Mouse (Mus musculus) midbrain, embryonic 11.5 days (tissue): ENCODE results near the gene Celf2. TPM values are rescaled to one million over a fixed set of nuclear protein-coding genes. Genes with fewer than 3 reads are reported as not detected.

ENCODE experiments used
- ATAC-seq: fragments of 200-750 bp; cut with Nextera tagmentation; 2 replicates; pipeline ENCODE4 v1.8.0; 2017; ENCODE audit warnings: moderate TSS enrichment, moderate library complexity; ENCODE audit not compliant: low FRiP score
- DNase-seq: peaks from one replicate; pipeline ENCODE4 v3.0.0; 2015; ENCODE audit warnings: low spot score; ENCODE audit errors: missing footprints
- H3K27ac ChIP-seq: fragments of 300-500 bp; sonication (generic); 2 replicates; pipeline ENCODE4 v1.5.1; 2014; ENCODE audit warnings: low read depth, low read length
- H3K27me3 ChIP-seq: fragments of 300-500 bp; sonication (generic); 2 replicates; pipeline ENCODE4 v1.6.1; 2014; ENCODE audit warnings: mild to moderate bottlenecking, low read length, moderate library complexity, mixed read lengths; ENCODE audit not compliant: control insufficient read depth, insufficient read depth
- H3K36me3 ChIP-seq: fragments of 300-500 bp; sonication (generic); 2 replicates; pipeline ENCODE4 v1.6.1; 2014; ENCODE audit warnings: mild to moderate bottlenecking, low read length, moderate library complexity, mixed read lengths; ENCODE audit not compliant: control insufficient read depth, insufficient read depth
- H3K4me1 ChIP-seq: fragments of 300-500 bp; sonication (generic); 2 replicates; pipeline ENCODE4 v1.6.1; 2014; ENCODE audit warnings: low read length; ENCODE audit not compliant: control insufficient read depth, insufficient read depth
- H3K4me2 ChIP-seq: fragments of 300-500 bp; sonication (generic); 2 replicates; pipeline ENCODE4 v1.6.1; 2014; ENCODE audit warnings: mild to moderate bottlenecking, moderate library complexity
- H3K4me3 ChIP-seq: fragments of 300-500 bp; sonication (generic); 2 replicates; pipeline ENCODE4 v1.5.1; 2014; ENCODE audit warnings: low read depth, low read length
- H3K9ac ChIP-seq: fragments of 300-500 bp; sonication (generic); 2 replicates; pipeline ENCODE4 v1.6.1; 2014; ENCODE audit warnings: low read length
- H3K9me3 ChIP-seq: fragments of 300-500 bp; sonication (generic); 2 replicates; pipeline ENCODE4 v1.6.1; 2016; ENCODE audit warnings: low read length; ENCODE audit not compliant: control insufficient read depth
- WGBS: fragments of 180-500 bp; shearing (Covaris S2); extraction: QIAGEN DNeasy Blood & Tissue Kit; methylation state at CpG from one replicate; pipeline ENCODE4 v1.1.7; 2014; 5-methylcytosine and 5-hydroxymethylcytosine counted together
- polyA plus RNA-seq: library from polyadenylated mRNA; unstranded; fragments of >200 nt; fragmentation: Nextera tagmentation; extraction: Ambion mirVana; gene quantifications from 2 replicates; pipeline ENCODE4 v1.2.1, GENCODE M21; 2014

Gene Celf2
- polyA plus RNA-seq, 1 experiment from 2014 or later, result 92.7 TPM

DNA sequence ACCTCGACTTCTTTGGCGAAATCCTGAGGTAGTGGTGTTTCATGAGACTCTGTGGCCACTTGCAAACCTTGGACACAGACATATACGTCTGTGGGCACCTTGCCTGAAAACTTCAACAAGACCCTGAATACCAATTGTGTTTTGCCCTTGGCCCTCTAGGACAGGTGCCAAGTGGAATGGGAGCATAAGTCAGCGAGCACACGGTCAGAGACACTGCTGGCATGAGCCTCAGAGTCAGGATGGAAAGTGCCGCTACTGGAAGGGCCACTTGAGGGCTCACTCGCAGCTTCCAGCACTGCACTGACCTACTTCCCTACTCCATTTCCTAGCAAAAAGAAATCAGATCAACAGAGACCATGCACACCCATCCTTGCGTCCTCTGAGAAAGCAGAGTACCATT is 783.3 kb downstream of the Celf2 start:
- Histone ChIP-seq H3K9ac (no peak overlapping the region), H3K27me3 (no peaks in the 10 kb centered on the region), H3K27ac (no peak overlapping the region), H3K4me3 (no peak overlapping the region), H3K4me1 (peaks cover 20% of the 10 kb centered on the region), H3K4me2 (no peak overlapping the region), H3K36me3 (no peaks in the 10 kb centered on the region), H3K9me3 (no peaks in the 10 kb centered on the region)
- no peak for DNase-seq
- ATAC-seq, result no peak
- 84% methylated on average over 8 of the region's 8 CpGs for WGBS

DNA sequence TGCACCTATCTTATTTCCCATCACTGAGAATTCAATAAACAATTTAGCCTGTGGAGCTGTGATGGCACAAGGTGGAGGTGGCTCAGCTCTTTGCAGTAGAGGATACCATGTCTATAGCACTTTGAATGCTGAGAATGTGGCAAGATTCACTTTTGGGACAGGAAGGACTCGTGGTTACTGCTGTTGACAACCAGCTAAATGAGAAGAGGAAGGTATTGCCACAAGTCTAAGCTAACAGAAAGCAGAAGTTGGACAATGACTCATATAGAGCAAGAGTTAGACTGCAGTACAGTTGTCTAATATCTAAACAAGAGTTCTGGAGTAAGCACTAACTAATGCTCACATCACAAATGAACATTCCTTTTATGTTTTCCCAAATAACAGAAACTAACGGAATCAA is 785.8 kb downstream of the Celf2 start:
- Histone ChIP-seq H3K9me3 (no peaks in the 10 kb centered on the region), H3K9ac (no peak overlapping the region), H3K36me3 (no peaks in the 10 kb centered on the region), H3K4me3 (no peak overlapping the region), H3K27ac (no peak overlapping the region), H3K4me2 (no peak overlapping the region), H3K27me3 (no peaks in the 10 kb centered on the region), H3K4me1 (peaks cover 21% of the 10 kb centered on the region)
- no peak for DNase-seq
- 72% methylated on average over 2 of the region's 2 CpGs for WGBS
- no peak for ATAC-seq

DNA sequence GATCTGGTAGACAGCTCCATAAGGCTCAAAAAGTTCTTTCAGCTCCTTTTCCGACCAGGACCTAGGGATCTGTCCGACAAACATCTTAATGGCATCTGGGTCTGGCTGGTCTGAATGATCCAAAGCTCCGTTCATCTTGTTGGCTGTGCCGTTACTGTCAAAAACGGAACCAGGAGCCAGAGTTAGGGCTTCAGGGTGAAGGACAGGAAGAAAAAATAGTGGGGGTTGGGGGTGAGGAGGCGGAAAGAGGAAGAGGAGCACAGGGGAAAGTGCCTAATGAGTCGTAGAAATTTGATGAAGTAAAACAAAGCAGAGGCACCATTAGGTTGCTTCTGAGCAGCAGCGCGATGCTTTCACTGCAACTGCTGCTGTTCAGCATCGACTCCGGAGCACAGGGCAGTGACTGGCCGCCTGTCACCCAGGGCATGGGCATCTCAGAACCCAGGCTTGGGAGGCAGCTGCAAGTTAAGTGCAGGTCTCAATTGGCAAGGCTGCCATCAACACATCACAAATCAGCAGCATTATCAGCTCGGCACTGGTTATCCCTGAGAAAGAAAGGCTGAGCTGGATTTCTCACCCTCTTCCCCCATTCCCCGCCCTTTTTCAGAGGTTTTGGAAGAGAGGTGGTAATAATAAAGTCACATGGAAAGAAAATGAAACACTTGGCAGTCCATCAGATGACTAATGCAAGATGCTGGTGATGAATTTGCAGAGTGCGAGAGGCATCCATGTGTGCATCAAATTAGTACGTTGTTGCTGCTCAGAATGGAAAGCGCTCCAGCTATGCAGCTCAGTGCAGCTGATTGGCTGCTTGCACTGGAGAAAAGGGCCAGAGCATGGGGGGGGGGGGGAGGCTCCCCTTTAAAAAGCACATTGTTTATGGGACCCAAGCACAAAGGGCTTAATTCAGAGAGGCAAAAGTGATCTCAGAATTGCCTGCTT is 787.6 kb downstream of the Celf2 start:
- Histone ChIP-seq H3K36me3 (no peaks in the 10 kb centered on the region), H3K9me3 (no peaks in the 10 kb centered on the region), H3K9ac (peak overlapping the region; percentile 51), H3K27ac (peak overlapping the region; percentile 32), H3K4me3 (peak overlapping the region; percentile 24), H3K27me3 (no peaks in the 10 kb centered on the region), H3K4me1 (peaks cover 21% of the 10 kb centered on the region), H3K4me2 (peak overlapping the region; percentile 51)
- 18% methylated on average over 17 of the region's 17 CpGs for WGBS
- peak; percentile 90 for DNase-seq
- ATAC-seq, result peak; percentile 88

DNA sequence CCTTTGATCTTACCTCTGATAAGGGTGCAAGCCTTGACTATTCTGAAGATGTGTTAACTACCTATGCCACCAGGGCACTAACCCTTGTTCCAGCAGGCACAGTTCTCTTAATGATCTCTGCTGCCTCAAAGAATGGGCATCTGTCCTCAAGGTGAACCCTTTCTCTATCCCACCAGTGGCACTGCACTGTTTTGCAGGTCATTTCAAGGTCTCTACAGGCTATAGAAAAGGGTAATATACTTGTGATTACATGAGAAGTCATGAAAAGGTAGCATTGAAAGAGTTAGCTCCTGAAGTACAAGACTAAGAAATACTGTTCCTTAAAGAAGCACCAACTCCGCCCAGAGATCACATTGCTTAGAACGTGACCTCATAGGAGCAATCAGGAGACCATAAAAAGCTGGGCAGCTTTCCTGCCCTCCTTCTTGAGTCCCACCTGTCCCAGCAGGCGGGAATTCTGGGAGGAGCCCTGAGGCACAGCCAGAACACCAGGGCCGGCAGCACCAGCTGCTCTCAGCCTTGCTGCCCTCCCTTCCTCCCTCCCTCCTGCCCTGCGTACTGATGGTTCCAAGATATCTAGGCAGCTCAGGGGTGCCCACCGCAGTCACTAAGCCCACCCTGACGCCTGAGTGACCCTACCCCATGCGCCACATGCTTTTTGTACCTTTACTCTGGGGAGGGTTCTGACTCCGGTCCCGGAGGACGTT is 788.5 kb downstream of the Celf2 start:
- peak overlapping the region; percentile 24 for H3K4me3 ChIP-seq
- no peaks in the 10 kb centered on the region for H3K36me3 ChIP-seq
- peak overlapping the region; percentile 51 for H3K4me2 ChIP-seq
- DNase-seq (peak; percentile 88), ATAC-seq (peak; percentile 78)
- H3K9ac ChIP-seq, result peak overlapping the region; percentile 51; the same call in 1 of the 2 replicates
- H3K27ac ChIP-seq, result peak overlapping the region; percentile 32; the same call in 1 of the 2 replicates
- peaks cover 21% of the 10 kb centered on the region for H3K4me1 ChIP-seq
- H3K27me3 ChIP-seq, result no peaks in the 10 kb centered on the region
- WGBS, result 35% methylated on average over 11 of the region's 11 CpGs
- H3K9me3 ChIP-seq, result no peaks in the 10 kb centered on the region

DNA sequence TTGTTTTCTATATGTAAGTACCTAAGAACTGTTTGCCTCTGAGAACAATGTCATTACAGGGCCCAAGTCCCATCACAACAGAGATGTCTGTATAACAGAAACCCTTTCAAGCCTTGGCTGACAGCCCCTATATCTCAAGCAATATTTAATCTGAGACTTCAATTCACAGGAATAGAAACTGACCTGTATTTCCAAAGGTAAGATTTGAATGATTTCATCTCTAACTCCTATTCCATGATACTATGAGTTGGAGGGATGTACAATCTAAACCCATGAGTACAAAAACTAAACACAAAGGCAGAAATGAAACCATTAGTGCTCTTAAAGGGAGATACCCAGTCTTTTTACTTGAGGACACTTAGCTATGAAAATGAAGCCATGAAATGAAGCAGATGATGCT is 790.5 kb downstream of the Celf2 start:
- ATAC-seq (no peak), DNase-seq (no peak)
- Histone ChIP-seq H3K4me3 (no peak overlapping the region), H3K9me3 (no peaks in the 10 kb centered on the region), H3K27me3 (no peaks in the 10 kb centered on the region), H3K4me1 (peaks cover 21% of the 10 kb centered on the region), H3K9ac (no peak overlapping the region), H3K4me2 (no peak overlapping the region), H3K36me3 (no peaks in the 10 kb centered on the region), H3K27ac (no peak overlapping the region)

DNA sequence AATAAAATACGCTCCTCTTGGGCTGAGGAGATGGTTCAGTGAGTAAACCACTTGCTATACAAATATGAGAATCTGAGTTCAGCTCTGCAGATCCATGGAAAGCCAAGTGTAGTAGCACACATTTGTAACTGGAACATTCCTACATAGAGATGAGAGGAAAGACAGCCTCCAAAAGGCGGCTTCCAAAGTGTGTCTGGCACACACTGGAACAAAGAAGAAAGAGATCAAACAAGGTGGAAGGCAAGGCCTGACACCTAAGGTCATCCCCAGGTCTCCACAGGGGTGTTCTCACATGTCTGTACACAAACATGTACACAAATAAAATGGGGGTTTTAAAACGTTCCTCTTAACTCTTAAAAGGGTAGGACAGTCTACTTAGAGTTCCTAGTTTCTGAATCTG is 791.4 kb downstream of the Celf2 start:
- Histone ChIP-seq H3K4me2 (no peak overlapping the region), H3K9ac (no peak overlapping the region), H3K4me3 (no peak overlapping the region), H3K36me3 (no peaks in the 10 kb centered on the region), H3K9me3 (no peaks in the 10 kb centered on the region), H3K4me1 (peaks cover 20% of the 10 kb centered on the region), H3K27ac (no peak overlapping the region), H3K27me3 (no peaks in the 10 kb centered on the region)
- ATAC-seq, result no peak
- 76% methylated on average over 3 of the region's 3 CpGs for WGBS
- DNase-seq, result no peak

DNA sequence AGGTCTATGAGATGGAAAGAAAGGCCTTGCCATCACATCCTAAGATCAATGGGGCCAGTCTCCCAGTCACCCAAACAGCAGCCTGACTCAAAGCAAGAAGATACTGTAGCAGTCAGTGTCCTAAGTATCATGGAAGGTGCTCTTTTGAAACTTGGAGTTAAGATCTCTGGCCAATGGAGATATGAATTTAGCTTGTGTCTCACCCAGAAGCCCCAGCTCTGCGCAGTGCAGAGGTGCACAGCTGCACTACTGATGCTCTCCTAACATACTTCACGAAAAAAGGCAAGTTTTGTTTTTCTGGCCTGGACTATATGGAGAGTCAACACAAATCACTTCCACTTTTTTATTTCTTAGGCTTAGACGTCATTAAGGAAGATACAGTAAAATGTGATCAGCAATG is 793.8 kb downstream of the Celf2 start:
- H3K9ac ChIP-seq, result no peak overlapping the region
- whole genome bisulfite sequencing, result 94% methylated on average over 3 of the region's 3 CpGs
- H3K4me3 ChIP-seq, result no peak overlapping the region
- no peak overlapping the region for H3K27ac ChIP-seq
- ATAC-seq (no peak), DNase-seq (no peak)
- H3K36me3 ChIP-seq, result no peaks in the 10 kb centered on the region
- no peaks in the 10 kb centered on the region for H3K4me1 ChIP-seq
- no peaks in the 10 kb centered on the region for H3K9me3 ChIP-seq
- no peaks in the 10 kb centered on the region for H3K27me3 ChIP-seq
- no peak overlapping the region for H3K4me2 ChIP-seq

DNA sequence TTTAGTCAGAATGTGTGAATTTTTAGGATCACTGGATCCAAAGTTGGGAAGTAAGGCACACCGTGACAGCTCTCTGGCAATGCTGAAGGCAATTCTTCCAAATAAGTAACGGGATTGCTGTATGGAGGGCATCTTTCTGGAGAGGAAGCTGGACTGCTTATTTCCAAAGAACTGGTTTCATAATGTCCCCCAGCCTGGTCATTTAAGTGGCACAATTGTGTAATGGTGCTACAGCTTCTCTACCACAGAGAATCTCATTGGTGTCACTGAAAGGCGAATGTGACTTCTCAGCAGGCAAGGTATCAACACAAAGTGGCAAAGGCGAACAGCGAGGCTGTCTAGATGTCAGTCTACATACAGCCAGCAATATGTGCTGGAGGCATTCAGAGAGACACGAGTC is 795.8 kb downstream of the Celf2 start:
- no peak overlapping the region for H3K4me2 ChIP-seq
- WGBS, result 94% methylated on average over 6 of the region's 6 CpGs
- no peak overlapping the region for H3K4me3 ChIP-seq
- no peak overlapping the region for H3K27ac ChIP-seq
- no peak overlapping the region for H3K9ac ChIP-seq
- DNase-seq (no peak), ATAC-seq (no peak)
- H3K4me1 ChIP-seq, result no peaks in the 10 kb centered on the region
- no peaks in the 10 kb centered on the region for H3K36me3 ChIP-seq
- H3K27me3 ChIP-seq, result no peaks in the 10 kb centered on the region
- H3K9me3 ChIP-seq, result no peaks in the 10 kb centered on the region
